Mouse (Mus musculus) right cerebral cortex, postnatal 25 days (tissue): ENCODE data around the gene Arl5b.

Experiments used
- DNase-seq: peaks from one replicate; pipeline ENCODE4 v3.0.0; 2022

The Arl5b gene

GRCm38 (mm10) chr2:15112741-15113140, 63.5 kb downstream of the Arl5b start:
- DNase-seq, result no peak

- no peak for DNase-seq
Measured at GRCm38 (mm10) chr2:15121217-15121680, 72.1 kb downstream of the Arl5b start.
